Mouse (Mus musculus): ENCODE results near the gene Tasp1.
"Not testable (repeated sequence)": the region's sequence is repeated elsewhere in the genome, so short reads cannot be mapped to it uniquely, and the experiment has no call there.

Gene Tasp1

GRCm38 (mm10) chr2:139884264-139884637 is 182.4 kb downstream of the Tasp1 start:
- DNase-seq (ENCODE audit: low read depth, low spot score) = no peak

- DNase-seq (ENCODE audit: low read depth, low spot score) = no peak
These were observed 182.9 kb downstream of the Tasp1 start for GRCm38 (mm10) chr2:139883581-139884263.

GRCm38 (mm10) chr2:139878052-139878621 is 188.5 kb downstream of the Tasp1 start:
- no peak for DNase-seq (ENCODE audit: low read depth, low spot score)

- DNase-seq (ENCODE audit: low read depth, low spot score) = no peak
These were observed 190.7 kb downstream of the Tasp1 start for GRCm38 (mm10) chr2:139875876-139876275.

GRCm38 (mm10) chr2:139874173-139874572 is 192.4 kb downstream of the Tasp1 start:
- no peak for DNase-seq (ENCODE audit: low read depth, low spot score)

- peak; percentile 43 for DNase-seq (ENCODE audit: low read depth, low spot score)
These were observed 192.8 kb downstream of the Tasp1 start for GRCm38 (mm10) chr2:139873762-139874161.

GRCm38 (mm10) chr2:139869071-139869470 is 197.5 kb downstream of the Tasp1 start:
- not testable (repeated sequence) for DNase-seq (ENCODE audit: low read depth, low spot score)

GRCm38 (mm10) chr2:139863396-139863795 is 203.2 kb downstream of the Tasp1 start:
- not testable (repeated sequence) for DNase-seq (ENCODE audit: low read depth, low spot score)

- DNase-seq (ENCODE audit: low read depth, low spot score) = no peak
These were observed 206.5 kb downstream of the Tasp1 start for GRCm38 (mm10) chr2:139860133-139860494.

- DNase-seq (ENCODE audit: low read depth, low spot score) = no peak
These were observed 207.0 kb downstream of the Tasp1 start for GRCm38 (mm10) chr2:139859424-139860132.

GRCm38 (mm10) chr2:139849621-139850020 is 217.0 kb downstream of the Tasp1 start:
- no peak for DNase-seq (ENCODE audit: low read depth, low spot score)

- no peak for DNase-seq (ENCODE audit: low read depth, low spot score)
These were observed 225.2 kb downstream of the Tasp1 start for GRCm38 (mm10) chr2:139841359-139841758.

- no peak for DNase-seq (ENCODE audit: low read depth, low spot score)
These were observed 225.7 kb downstream of the Tasp1 start for GRCm38 (mm10) chr2:139840941-139841340.

GRCm38 (mm10) chr2:139821589-139822378 is 244.8 kb downstream of the Tasp1 start:
- DNase-seq (ENCODE audit: low read depth, low spot score) = no peak

GRCm38 (mm10) chr2:139817275-139817674 is 249.3 kb downstream of the Tasp1 start:
- DNase-seq (ENCODE audit: low read depth, low spot score) = no peak

- no peak for DNase-seq (ENCODE audit: low read depth, low spot score)
These were observed 258.7 kb downstream of the Tasp1 start for GRCm38 (mm10) chr2:139807887-139808286.

- no peak for DNase-seq (ENCODE audit: low read depth, low spot score)
These were observed 262.6 kb downstream of the Tasp1 start for GRCm38 (mm10) chr2:139804041-139804440.

GRCm38 (mm10) chr2:139792345-139793120 is 274.1 kb downstream of the Tasp1 start:
- no peak for DNase-seq (ENCODE audit: low read depth, low spot score)

GRCm38 (mm10) chr2:139788658-139789057 is 277.9 kb downstream of the Tasp1 start:
- DNase-seq (ENCODE audit: low read depth, low spot score) = no peak

- no peak for DNase-seq (ENCODE audit: low read depth, low spot score)
These were observed 281.7 kb downstream of the Tasp1 start for GRCm38 (mm10) chr2:139784946-139785345.

- no peak for DNase-seq (ENCODE audit: low read depth, low spot score)
These were observed 282.1 kb downstream of the Tasp1 start for GRCm38 (mm10) chr2:139784465-139784864.
